Mouse (Mus musculus): Measurements from ENCODE around the gene Gm45140. TPM values are rescaled to one million over a fixed set of nuclear protein-coding genes. Genes with fewer than 3 reads are reported as not detected.
"Not testable (repeated sequence)": the region's sequence is repeated elsewhere in the genome, so short reads cannot be mapped to it uniquely, and the experiment has no call there.

Gene Gm45140
- polyA plus RNA-seq, 1 experiment from 2014 or later = 2.6 TPM

- 47% methylated on average over 11 of the region's 11 CpGs for WGBS
- H3K27me3 ChIP-seq (ENCODE audit: control insufficient read depth, insufficient read depth, low read length) = no peaks in the 10 kb centered on the region
- peaks cover 11% of the 10 kb centered on the region for H3K4me1 ChIP-seq (ENCODE audit: control insufficient read depth, insufficient read depth, low read length)
- H3K9ac ChIP-seq (ENCODE audit: low read length) = no peak overlapping the region
- H3K27ac ChIP-seq (ENCODE audit: low read length) = peak overlapping the region; percentile 18; the same call in 1 of the 2 replicates
- H3K4me3 ChIP-seq (ENCODE audit: low read length) = no peak overlapping the region
- peak; percentile 37 for ATAC-seq (replicated peaks; ENCODE audit: extremely low read depth, insufficient read depth, low FRiP score)
- H3K36me3 ChIP-seq (ENCODE audit: control insufficient read depth, insufficient read depth) = no peaks in the 10 kb centered on the region
- H3K4me2 ChIP-seq (ENCODE audit: low read depth, low read length) = no peak overlapping the region
- H3K9me3 ChIP-seq (replicated peaks; ENCODE audit: control insufficient read depth, low read length) = no peaks in the 10 kb centered on the region
Measured at GRCm38 (mm10) chr6:87778294-87779173, 57.1 kb downstream of the Gm45140 start.

GRCm38 (mm10) chr6:87777842-87778241 lies 57.8 kb downstream of the Gm45140 start, which contains the start of gene Gp9:
TSS of gene Gp9 (plus strand) at chr6:87778072.
- 53% methylated on average over 2 of the region's 2 CpGs for WGBS

GRCm38 (mm10) chr6:87776663-87777062 lies 58.9 kb downstream of the Gm45140 start:
- ATAC-seq (replicated peaks; ENCODE audit: extremely low read depth, insufficient read depth, low FRiP score) = no peak
- H3K27ac ChIP-seq (ENCODE audit: low read length) = no peak overlapping the region
- 65% methylated on average over 1 of the region's 1 CpGs for WGBS
- no peak overlapping the region for H3K4me2 ChIP-seq (ENCODE audit: low read depth, low read length)
- no peaks in the 10 kb centered on the region for H3K27me3 ChIP-seq (ENCODE audit: control insufficient read depth, insufficient read depth, low read length)
- H3K4me3 ChIP-seq (ENCODE audit: low read length) = no peak overlapping the region
- no peak overlapping the region for H3K9ac ChIP-seq (ENCODE audit: low read length)
- H3K36me3 ChIP-seq (ENCODE audit: control insufficient read depth, insufficient read depth) = no peaks in the 10 kb centered on the region
- H3K9me3 ChIP-seq (replicated peaks; ENCODE audit: control insufficient read depth, low read length) = no peaks in the 10 kb centered on the region
- H3K4me1 ChIP-seq (ENCODE audit: control insufficient read depth, insufficient read depth, low read length) = peaks cover 11% of the 10 kb centered on the region

More at GRCm38 (mm10) chr6:87777842-87778241, 57.8 kb downstream of the Gm45140 start, which contains the start of gene Gp9:
- no peak for ATAC-seq (replicated peaks; ENCODE audit: extremely low read depth, insufficient read depth, low FRiP score)
- Histone ChIP-seq H3K9ac (ENCODE audit: low read length) (no peak within 1 kb of the TSS), H3K4me3 (ENCODE audit: low read length) (no peak within 1 kb of the TSS), H3K9me3 (replicated peaks; ENCODE audit: control insufficient read depth, low read length) (no peaks in the 10 kb centered on the region), H3K36me3 (ENCODE audit: control insufficient read depth, insufficient read depth) (no peaks in the 10 kb centered on the region), H3K4me2 (ENCODE audit: low read depth, low read length) (no peak within 1 kb of the TSS), H3K4me1 (ENCODE audit: control insufficient read depth, insufficient read depth, low read length) (peaks cover 11% of the 10 kb centered on the region), H3K27ac (ENCODE audit: low read length) (peak within 1 kb of the TSS; percentile 18; the same call in 1 of the 2 replicates), H3K27me3 (ENCODE audit: control insufficient read depth, insufficient read depth, low read length) (no peaks in the 10 kb centered on the region)

- Histone ChIP-seq H3K9me3 (replicated peaks; ENCODE audit: control insufficient read depth, low read length) (no peaks in the 10 kb centered on the region), H3K27me3 (ENCODE audit: control insufficient read depth, insufficient read depth, low read length) (no peaks in the 10 kb centered on the region), H3K4me3 (ENCODE audit: low read length) (no peak overlapping the region), H3K9ac (ENCODE audit: low read length) (no peak overlapping the region), H3K36me3 (ENCODE audit: control insufficient read depth, insufficient read depth) (no peaks in the 10 kb centered on the region), H3K4me1 (ENCODE audit: control insufficient read depth, insufficient read depth, low read length) (peaks cover 11% of the 10 kb centered on the region), H3K27ac (ENCODE audit: low read length) (no peak overlapping the region), H3K4me2 (ENCODE audit: low read depth, low read length) (no peak overlapping the region)
- 53% methylated on average over 3 of the region's 3 CpGs for WGBS
- no peak for ATAC-seq (replicated peaks; ENCODE audit: extremely low read depth, insufficient read depth, low FRiP score)
Measured at GRCm38 (mm10) chr6:87775588-87776245, 59.9 kb downstream of the Gm45140 start.

GRCm38 (mm10) chr6:87774909-87775308 lies 60.7 kb downstream of the Gm45140 start:
- no peak overlapping the region for H3K4me3 ChIP-seq (ENCODE audit: low read length)
- H3K27ac ChIP-seq (ENCODE audit: low read length) = no peak overlapping the region
- no peak for ATAC-seq (replicated peaks; ENCODE audit: extremely low read depth, insufficient read depth, low FRiP score)

GRCm38 (mm10) chr6:87774466-87774865 lies 61.1 kb downstream of the Gm45140 start:
- WGBS = 37% methylated on average over 1 of the region's 1 CpGs
- no peaks in the 10 kb centered on the region for H3K9me3 ChIP-seq (replicated peaks; ENCODE audit: control insufficient read depth, low read length)
- H3K4me3 ChIP-seq (ENCODE audit: low read length) = no peak overlapping the region
- no peak for ATAC-seq (replicated peaks; ENCODE audit: extremely low read depth, insufficient read depth, low FRiP score)
- no peak overlapping the region for H3K27ac ChIP-seq (ENCODE audit: low read length)
- no peak overlapping the region for H3K4me2 ChIP-seq (ENCODE audit: low read depth, low read length)
- no peaks in the 10 kb centered on the region for H3K27me3 ChIP-seq (ENCODE audit: control insufficient read depth, insufficient read depth, low read length)
- peaks cover 11% of the 10 kb centered on the region for H3K4me1 ChIP-seq (ENCODE audit: control insufficient read depth, insufficient read depth, low read length)
- H3K9ac ChIP-seq (ENCODE audit: low read length) = no peak overlapping the region
- no peaks in the 10 kb centered on the region for H3K36me3 ChIP-seq (ENCODE audit: control insufficient read depth, insufficient read depth)

More at GRCm38 (mm10) chr6:87774909-87775308, 60.7 kb downstream of the Gm45140 start:
- no peak overlapping the region for H3K9ac ChIP-seq (ENCODE audit: low read length)
- no peaks in the 10 kb centered on the region for H3K36me3 ChIP-seq (ENCODE audit: control insufficient read depth, insufficient read depth)
- 83% methylated on average over 9 of the region's 9 CpGs for WGBS
- no peak overlapping the region for H3K4me2 ChIP-seq (ENCODE audit: low read depth, low read length)
- H3K4me1 ChIP-seq (ENCODE audit: control insufficient read depth, insufficient read depth, low read length) = peaks cover 11% of the 10 kb centered on the region
- no peaks in the 10 kb centered on the region for H3K27me3 ChIP-seq (ENCODE audit: control insufficient read depth, insufficient read depth, low read length)
- no peaks in the 10 kb centered on the region for H3K9me3 ChIP-seq (replicated peaks; ENCODE audit: control insufficient read depth, low read length)

GRCm38 (mm10) chr6:87770626-87771025 lies 65.0 kb downstream of the Gm45140 start:
- H3K4me3 ChIP-seq (ENCODE audit: low read length) = no peak overlapping the region
- H3K36me3 ChIP-seq (ENCODE audit: control insufficient read depth, insufficient read depth) = no peaks in the 10 kb centered on the region
- no peak overlapping the region for H3K27ac ChIP-seq (ENCODE audit: low read length)
- 0 out of 2 replicates have a peak, but pooled peaks cover 2% of the 10 kb centered on the region for H3K9me3 ChIP-seq (replicated peaks; ENCODE audit: control insufficient read depth, low read length)
- no peak overlapping the region for H3K4me2 ChIP-seq (ENCODE audit: low read depth, low read length)
- H3K9ac ChIP-seq (ENCODE audit: low read length) = no peak overlapping the region
- no peak for ATAC-seq (replicated peaks; ENCODE audit: extremely low read depth, insufficient read depth, low FRiP score)
- no peaks in the 10 kb centered on the region for H3K4me1 ChIP-seq (ENCODE audit: control insufficient read depth, insufficient read depth, low read length)
- H3K27me3 ChIP-seq (ENCODE audit: control insufficient read depth, insufficient read depth, low read length) = no peaks in the 10 kb centered on the region
- WGBS = 49% methylated on average over 8 of the region's 8 CpGs

- H3K27ac ChIP-seq (ENCODE audit: low read length); H3K4me2 ChIP-seq (ENCODE audit: low read depth, low read length); ATAC-seq (replicated peaks; ENCODE audit: extremely low read depth, insufficient read depth, low FRiP score); H3K27me3 ChIP-seq (ENCODE audit: control insufficient read depth, insufficient read depth, low read length); H3K36me3 ChIP-seq (ENCODE audit: control insufficient read depth, insufficient read depth); H3K4me3 ChIP-seq (ENCODE audit: low read length); H3K9me3 ChIP-seq (replicated peaks; ENCODE audit: control insufficient read depth, low read length); H3K9ac ChIP-seq (ENCODE audit: low read length); H3K4me1 ChIP-seq (ENCODE audit: control insufficient read depth, insufficient read depth, low read length): not testable (repeated sequence)
- WGBS = 86% methylated on average over 2 of the region's 2 CpGs
Measured at GRCm38 (mm10) chr6:87764296-87764695, 71.3 kb downstream of the Gm45140 start.
